13 mouse cellular contexts compared by ENCODE assay signal in genomic region chr17:30368559-30368958, GRCm38 (mm10).
DNase-seq lines count a peak whose midpoint lies in the region; ATAC-seq lines count a peak whose summit lies in the region.
"Had no signal": no experiment of that assay in that cellular context is flagged by ENCODE, and none has a peak within 500 bp of the region (broad histone marks: within the 10 kb centered on the region; RNA-seq: fewer than 3 reads in every experiment).

No protein-coding gene starts in this region.

- no peaks in the 10 kb centered on the region for H3K27me3 ChIP-seq in embryonic facial prominence, embryonic 11.5 days (ENCODE audit: control insufficient read depth, insufficient read depth, low read length)
- no peaks in the 10 kb centered on the region for H3K27me3 ChIP-seq in embryonic facial prominence, embryonic 10.5 days (replicated peaks; ENCODE audit: low read depth, poor library complexity, severe bottlenecking)
- no peaks in the 10 kb centered on the region for H3K27me3 ChIP-seq in forebrain, embryonic 11.5 days (ENCODE audit: control insufficient read depth, insufficient read depth, low read length)
- H3K27me3 ChIP-seq: embryonic facial prominence, embryonic 12.5 days; heart, embryonic 15.5 days; liver, embryonic 15.5 days had no signal

- no peaks in the 10 kb centered on the region for H3K9me3 ChIP-seq in embryonic facial prominence, embryonic 11.5 days (replicated peaks; ENCODE audit: control insufficient read depth, low read length)
- no peaks in the 10 kb centered on the region for H3K9me3 ChIP-seq in embryonic facial prominence, embryonic 10.5 days
- no peaks in the 10 kb centered on the region for H3K9me3 ChIP-seq in forebrain, embryonic 11.5 days (ENCODE audit: control insufficient read depth, low read length)
- H3K9me3 ChIP-seq: embryonic facial prominence, embryonic 12.5 days; heart, embryonic 15.5 days; liver, embryonic 15.5 days had no signal

- no peak overlapping the region for H3K27ac ChIP-seq in embryonic facial prominence, embryonic 11.5 days (replicated peaks; ENCODE audit: low read depth, low read length)
- no peak overlapping the region for H3K27ac ChIP-seq in embryonic facial prominence, embryonic 10.5 days (replicated peaks)
- no peak overlapping the region for H3K27ac ChIP-seq in forebrain, embryonic 11.5 days (ENCODE audit: low read depth, low read length)
- H3K27ac ChIP-seq: embryonic facial prominence, embryonic 12.5 days; heart, embryonic 15.5 days; liver, embryonic 15.5 days had no signal

- H3K9ac ChIP-seq in embryonic facial prominence, embryonic 11.5 days (replicated peaks; ENCODE audit: low read length), result no peak overlapping the region
- peak overlapping the region; percentile 4; the same call in 1 of the 2 replicates for H3K9ac ChIP-seq in forebrain, embryonic 11.5 days (ENCODE audit: low read length)
- H3K9ac ChIP-seq: embryonic facial prominence, embryonic 12.5 days; heart, embryonic 15.5 days; liver, embryonic 15.5 days had no signal

- 56% methylated on average over 2 of the region's 2 CpGs for WGBS in embryonic facial prominence, embryonic 11.5 days
- 47% methylated on average over 2 of the region's 2 CpGs for WGBS in embryonic facial prominence, embryonic 10.5 days
- 23% methylated on average over 2 of the region's 2 CpGs for WGBS in forebrain, embryonic 11.5 days

- H3K4me3 ChIP-seq in embryonic facial prominence, embryonic 11.5 days (ENCODE audit: low read depth, low read length), result no peak overlapping the region
- no peak overlapping the region for H3K4me3 ChIP-seq in embryonic facial prominence, embryonic 10.5 days
- no peak overlapping the region for H3K4me3 ChIP-seq in forebrain, embryonic 11.5 days (ENCODE audit: low read depth, low read length)
- H3K4me3 ChIP-seq: embryonic facial prominence, embryonic 12.5 days; heart, embryonic 15.5 days; liver, embryonic 15.5 days had no signal

- no peak for ATAC-seq in embryonic facial prominence, embryonic 11.5 days (replicated peaks; ENCODE audit: insufficient number of reproducible peaks, low FRiP score, low TSS enrichment, low read depth)
- no peak for ATAC-seq in forebrain, embryonic 11.5 days (replicated peaks; ENCODE audit: low FRiP score)
- no peak for ATAC-seq in activated CD4-positive, CD25-positive, alpha-beta regulatory T cell, adult 4 months
- ATAC-seq: intestine, postnatal 0 days had no signal

- H3K36me3 ChIP-seq in embryonic facial prominence, embryonic 11.5 days (replicated peaks; ENCODE audit: control insufficient read depth, insufficient read depth, low read depth, low read length), result no peaks in the 10 kb centered on the region
- no peaks in the 10 kb centered on the region for H3K36me3 ChIP-seq in embryonic facial prominence, embryonic 10.5 days (replicated peaks)
- H3K36me3 ChIP-seq in forebrain, embryonic 11.5 days (ENCODE audit: control insufficient read depth, insufficient read depth, low read length), result no peaks in the 10 kb centered on the region
- H3K36me3 ChIP-seq: embryonic facial prominence, embryonic 12.5 days; heart, embryonic 15.5 days; liver, embryonic 15.5 days had no signal

- peak; percentile 38 for DNase-seq in embryonic facial prominence, embryonic 11.5 days (ENCODE audit: low spot score)
- DNase-seq in embryonic facial prominence, embryonic 10.5 days (ENCODE audit: low spot score), result no peak
- peak; percentile 13 for DNase-seq in MN1 (ENCODE audit: low spot score)
- DNase-seq in forebrain, embryonic 11.5 days (ENCODE audit: low spot score), result no peak
- peak; percentile 44 for DNase-seq in lung, postnatal 25 days (ENCODE audit: low spot score)
- no peak for DNase-seq in right cerebral cortex, postnatal 14 days
- no peak for DNase-seq in yolk sac, embryonic 10.5 days (ENCODE audit: low spot score)
- DNase-seq: thymus, postnatal 25 days had no signal

- no peak overlapping the region for H3K4me2 ChIP-seq in embryonic facial prominence, embryonic 11.5 days (ENCODE audit: low read depth, low read length)
- no peak overlapping the region for H3K4me2 ChIP-seq in forebrain, embryonic 11.5 days (ENCODE audit: low read depth, low read length, severe bottlenecking)
- H3K4me2 ChIP-seq: embryonic facial prominence, embryonic 12.5 days; heart, embryonic 15.5 days; liver, embryonic 15.5 days had no signal

- H3K4me1 ChIP-seq in embryonic facial prominence, embryonic 11.5 days (ENCODE audit: control insufficient read depth, insufficient read depth, low read length), result no peaks in the 10 kb centered on the region
- peaks cover 32% of the 10 kb centered on the region for H3K4me1 ChIP-seq in embryonic facial prominence, embryonic 10.5 days
- H3K4me1 ChIP-seq in forebrain, embryonic 11.5 days (replicated peaks; ENCODE audit: control insufficient read depth, insufficient read depth, low read length), result peaks cover 6% of the 10 kb centered on the region
- H3K4me1 ChIP-seq: heart, embryonic 15.5 days; liver, embryonic 15.5 days had no signal

Comparison
In these comparisons a context has a peak if more than half of its experiments do, and no peak if none do; other contexts are left out.
1. DNase-seq: peak in embryonic facial prominence, embryonic 11.5 days (single experiment), MN1 (single experiment) and lung, postnatal 25 days (single experiment); none in embryonic facial prominence, embryonic 10.5 days (single experiment), forebrain, embryonic 11.5 days (single experiment), right cerebral cortex, postnatal 14 days (single experiment) and yolk sac, embryonic 10.5 days (single experiment).